Mouse (Mus musculus): Measurements from ENCODE around the gene Srarp.

DNA sequence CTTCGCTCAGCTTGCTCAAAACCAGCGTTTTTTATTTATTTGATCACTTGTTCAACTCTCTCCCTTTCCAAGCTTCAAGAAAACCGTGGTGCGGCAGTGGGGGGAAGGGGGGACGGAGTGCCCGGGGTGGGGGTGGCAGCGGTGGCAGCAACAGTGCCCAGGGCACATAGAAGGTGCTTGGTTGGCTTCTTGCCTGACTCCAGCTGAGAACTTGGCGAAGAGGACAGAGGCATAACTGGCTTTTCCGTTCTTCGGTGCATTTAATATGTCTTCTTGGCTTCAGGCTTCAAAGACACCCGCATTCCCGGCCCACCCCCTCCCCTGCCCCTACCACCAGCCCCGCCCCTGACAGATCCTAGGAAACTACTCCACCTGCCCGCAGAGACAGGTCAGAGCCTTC is 3.2 kb downstream of the Srarp start:
- no peak for TF ChIP-seq FLI1 (IDR thresholded peaks at IDR 0.05; ENCODE audit: low read length)
- TF ChIP-seq GATA1 (IDR thresholded peaks at IDR 0.05; ENCODE audit: borderline replicate concordance, low read length): no peak
